Comparison of ENCODE assay signal across 10 mouse cellular contexts in genomic region chr13:74363859-74364235, GRCm38 (mm10). TPM values are rescaled to one million over a fixed set of nuclear protein-coding genes. Genes with fewer than 3 reads are reported as not detected.
A peak's percentile ranks its signal among the peaks of the same experiment; 100 is the strongest.
DNase-seq lines count a peak whose midpoint lies in the region; ATAC-seq and TF ChIP-seq lines count a peak whose summit lies in the region.
"Had no signal": no experiment of that assay in that cellular context is flagged by ENCODE, and none has a peak within 500 bp of the region (broad histone marks: within the 10 kb centered on the region; RNA-seq: fewer than 3 reads in every experiment).

Lrrc14b (minus strand) TSS chr13:74364005.

- H3K9me3 ChIP-seq in heart, embryonic 10.5 days, result 0 out of 2 replicates have a peak, but pooled peaks cover 3% of the 10 kb centered on the region
- no peaks in the 10 kb centered on the region for H3K9me3 ChIP-seq in lung, embryonic 16.5 days (ENCODE audit: control insufficient read depth, low read length)

- peak; percentile 47 for ATAC-seq in lung, embryonic 16.5 days (ENCODE audit: low read depth)

- DNase-seq in left cerebral cortex, adult 2 months (ENCODE audit: extremely low spot score in 1 of 2, low spot score in 2 of 2), result no peak
- DNase-seq in left cerebral cortex, postnatal 36 days (ENCODE audit: low spot score in 2 of 2), result no peak
- DNase-seq in cerebellum, adult 18-20 months, result peak; percentile 24 to 43
- peak; percentile 83 for DNase-seq in heart, embryonic 10.5 days (ENCODE audit: low spot score)
- no peak for DNase-seq in thymus, adult 2 months
- no peak for DNase-seq in thymus, postnatal 25 days
- no peak for DNase-seq in embryo, embryonic 9.5 days (ENCODE audit: extremely low spot score)

- peaks cover 18% of the 10 kb centered on the region for H3K4me1 ChIP-seq in heart, embryonic 10.5 days
- H3K4me1 ChIP-seq in lung, embryonic 16.5 days (replicated peaks; ENCODE audit: control insufficient read depth, insufficient read depth, low read length), result peaks cover 5% of the 10 kb centered on the region; the same call in 1 of the 2 replicates
- H3K4me1 ChIP-seq in thymus, adult 2 months (replicated peaks; ENCODE audit: control insufficient read depth, insufficient read depth, low read length), result no peaks in the 10 kb centered on the region

- H3K36me3 ChIP-seq in heart, embryonic 10.5 days, result peaks cover 27% of the 10 kb centered on the region
- H3K36me3 ChIP-seq in lung, embryonic 16.5 days (ENCODE audit: control insufficient read depth, insufficient read depth, low read length), result peaks cover 10% of the 10 kb centered on the region
- H3K36me3 ChIP-seq in thymus, adult 2 months (ENCODE audit: control insufficient read depth, insufficient read depth, low read length), result no peaks in the 10 kb centered on the region

- no peak for TF ChIP-seq POLR2A in thymus, adult 2 months (IDR thresholded peaks at IDR 0.05; ENCODE audit: control insufficient read depth, extremely low read depth, insufficient read depth, low read length, poor library complexity)

- H3K4me2 ChIP-seq in lung, embryonic 16.5 days (ENCODE audit: low read depth, low read length), result no peak within 1 kb of the TSS

- H3K9ac ChIP-seq in lung, embryonic 16.5 days (ENCODE audit: low read length), result no peak within 1 kb of the TSS

- no peaks in the 10 kb centered on the region for H3K27me3 ChIP-seq in heart, embryonic 10.5 days (ENCODE audit: insufficient read depth, poor library complexity, severe bottlenecking)
- H3K27me3 ChIP-seq in lung, embryonic 16.5 days (ENCODE audit: control insufficient read depth, insufficient read depth, low read depth, low read length), result no peaks in the 10 kb centered on the region
- no peaks in the 10 kb centered on the region for H3K27me3 ChIP-seq in thymus, adult 2 months (ENCODE audit: control insufficient read depth, insufficient read depth, low read length)

- H3K27ac ChIP-seq in left cerebral cortex, adult 2 months, result peak within 1 kb of the TSS; percentile 19; the same call in 1 of the 2 replicates
- peak within 1 kb of the TSS; percentile 90 for H3K27ac ChIP-seq in heart, embryonic 10.5 days
- no peak within 1 kb of the TSS for H3K27ac ChIP-seq in lung, embryonic 16.5 days (ENCODE audit: low read length)
- no peak within 1 kb of the TSS for H3K27ac ChIP-seq in thymus, adult 2 months (ENCODE audit: control insufficient read depth, insufficient read depth, low read length)

- 47% methylated on average over 8 of the region's 8 CpGs for WGBS in heart, embryonic 10.5 days
- WGBS in lung, embryonic 16.5 days, result 62% methylated on average over 8 of the region's 8 CpGs
- 49% methylated on average over 8 of the region's 8 CpGs for WGBS in thymus, adult 2 months

- intact Hi-C loops in left cerebral cortex, adult 2 months (cut with DNase I), result no loop called here
- intact Hi-C loops in left cerebral cortex, postnatal 36 days (cut with DNase I), result no loop called here

- H3K4me3 ChIP-seq in left cerebral cortex, adult 2 months, result no peak within 1 kb of the TSS
- H3K4me3 ChIP-seq in heart, embryonic 10.5 days, result peak within 1 kb of the TSS; percentile 45
- no peak within 1 kb of the TSS for H3K4me3 ChIP-seq in lung, embryonic 16.5 days (ENCODE audit: low read length)
- H3K4me3 ChIP-seq in thymus, adult 2 months (ENCODE audit: control insufficient read depth, insufficient read depth, low read length), result no peak within 1 kb of the TSS

- TF ChIP-seq CTCF in left cerebral cortex, adult 2 months (IDR thresholded peaks at IDR 0.05), result no peak; the same call in 1 of the 2 replicates
- no peak for TF ChIP-seq CTCF in thymus, adult 2 months (IDR thresholded peaks at IDR 0.05; ENCODE audit: borderline replicate concordance, control insufficient read depth, extremely low read depth, insufficient read depth, low read length, poor library complexity)

RNA-seq across cellular contexts. Expression of gene Lrrc14b, which starts in this region (rescaled TPM):
- under 1 TPM in 1 of 2 experiments, not detected in 1; 0.12 TPM for total RNA-seq in left cerebral cortex, adult 2 months (2021)
- not detected for total RNA-seq in left cerebral cortex, postnatal 36 days (2021)
- 0.09 and 0.62 TPM in 2 replicates for polyA plus RNA-seq in heart, embryonic 10.5 days (2016; fragmentation: Nextera tagmentation; extraction: Ambion mirVana)
- not detected in 2 replicates for polyA plus RNA-seq in lung, embryonic 16.5 days (2015; fragmentation: Nextera tagmentation; extraction: Ambion mirVana)
- polyA plus RNA-seq in thymus, adult 2 months (2012; rRNA removed), result 0.31 and 5.0 TPM in 2 replicates
- polyA plus RNA-seq: forebrain, embryonic 11.5 days; neural tube, embryonic 11.5 days had no signal

Comparison
In these comparisons a context has a peak if more than half of its experiments do, and no peak if none do; other contexts are left out.
1. Peak in DNase-seq, H3K4me3 ChIP-seq and H3K27ac ChIP-seq in heart, embryonic 10.5 days; RNA of the gene not detected or under 1 TPM.
2. Peak in ATAC-seq in lung, embryonic 16.5 days; RNA of the gene not detected or under 1 TPM.
3. DNase-seq: peak in cerebellum, adult 18-20 months (2 of 2); none in left cerebral cortex, adult 2 months (0 of 2), left cerebral cortex, postnatal 36 days (0 of 2), thymus, adult 2 months (single experiment), thymus, postnatal 25 days (single experiment) and embryo, embryonic 9.5 days (single experiment).